Mouse (Mus musculus): ENCODE results near the gene Skida1.
A peak's percentile ranks its signal among the peaks of the same experiment; 100 is the strongest.
"Not testable (repeated sequence)": the region's sequence is repeated elsewhere in the genome, so short reads cannot be mapped to it uniquely, and the experiment has no call there.

Gene Skida1

GRCm38 (mm10) chr2:18048453-18049075, at the start of gene Skida1:
Skida1 (minus strand) TSS chr2:18049051.
- DNase-seq = peak; percentile 70

- no peak for DNase-seq
These were observed 47.0 kb upstream of the Skida1 start for GRCm38 (mm10) chr2:18095804-18096203.

GRCm38 (mm10) chr2:18094319-18094718, 45.5 kb upstream of the Skida1 start:
- DNase-seq = no peak

- no peak for DNase-seq
These were observed 45.0 kb upstream of the Skida1 start for GRCm38 (mm10) chr2:18093858-18094257.

GRCm38 (mm10) chr2:18087695-18088094, 38.8 kb upstream of the Skida1 start:
- not testable (repeated sequence) for DNase-seq

GRCm38 (mm10) chr2:18080182-18080860, 31.5 kb upstream of the Skida1 start:
- no peak for DNase-seq

- DNase-seq = peak; percentile 72
These were observed 23.1 kb upstream of the Skida1 start for GRCm38 (mm10) chr2:18071947-18072346.

GRCm38 (mm10) chr2:18068071-18068796, 19.4 kb upstream of the Skida1 start:
- peak; percentile 82 for DNase-seq

- DNase-seq = peak; percentile 13
These were observed 17.6 kb upstream of the Skida1 start for GRCm38 (mm10) chr2:18066436-18066835.

- DNase-seq = no peak
These were observed 16.8 kb upstream of the Skida1 start for GRCm38 (mm10) chr2:18065708-18066030.

- DNase-seq = peak; percentile 76
These were observed 16.3 kb upstream of the Skida1 start for GRCm38 (mm10) chr2:18064941-18065707.

- peak; percentile 92 for DNase-seq
These were observed 15.6 kb upstream of the Skida1 start for GRCm38 (mm10) chr2:18064356-18064858.

- DNase-seq = peak; percentile 84
These were observed 15.0 kb upstream of the Skida1 start for GRCm38 (mm10) chr2:18063763-18064251.

- no peak for DNase-seq
These were observed 11.5 kb upstream of the Skida1 start for GRCm38 (mm10) chr2:18060396-18060795.

- no peak for DNase-seq
These were observed 11.0 kb upstream of the Skida1 start for GRCm38 (mm10) chr2:18059891-18060290.

GRCm38 (mm10) chr2:18059063-18059462, 10.2 kb upstream of the Skida1 start:
- DNase-seq = peak; percentile 11

- DNase-seq = peak; percentile 14
These were observed 9.4 kb upstream of the Skida1 start for GRCm38 (mm10) chr2:18058146-18058708.

- DNase-seq = peak; percentile 65
These were observed 8.7 kb upstream of the Skida1 start for GRCm38 (mm10) chr2:18057336-18058145.

GRCm38 (mm10) chr2:18056786-18057255, 8.0 kb upstream of the Skida1 start:
- peak; percentile 98 for DNase-seq

GRCm38 (mm10) chr2:18055929-18056785, 7.3 kb upstream of the Skida1 start:
- peak; percentile 96 for DNase-seq
